Mouse (Mus musculus) olfactory bulb, adult 2 months (tissue): ENCODE measurements around the gene Gsg1l.

Source experiments
- CTCF ChIP-seq: fragments of 200-500 bp; IDR thresholded peaks from 2 replicates; pipeline ENCODE4 v1.5.1; 2012; ENCODE audit warnings: low read depth, mild to moderate bottlenecking, low read length, moderate library complexity; ENCODE audit not compliant: insufficient read depth
- POLR2A ChIP-seq: fragments of 200-500 bp; IDR thresholded peaks from 2 replicates; pipeline ENCODE4 v1.6.1; 2012; ENCODE audit warnings: mild to moderate bottlenecking, low read depth, low read length, moderate library complexity; ENCODE audit not compliant: insufficient read depth

GRCm38 (mm10) chr7:126070321-126070720, 11.9 kb downstream of the Gsg1l start:
- TF ChIP-seq POLR2A (no peak), CTCF (no peak)
